Mouse (Mus musculus): Measurements from ENCODE around the gene Ttc21a.
"Not testable (repeated sequence)": the region's sequence is repeated elsewhere in the genome, so short reads cannot be mapped to it uniquely, and the experiment has no call there.

The Ttc21a gene

GRCm38 (mm10) chr9:119996080-119996479 lies 58.7 kb downstream of the Ttc21a start:
- DNase-seq (ENCODE audit: low read depth, low spot score), result no peak

- no peak for DNase-seq (ENCODE audit: low read depth, low spot score)
Measured at GRCm38 (mm10) chr9:119998776-119999175, 61.4 kb downstream of the Ttc21a start.

GRCm38 (mm10) chr9:119999636-120000035 lies 62.2 kb downstream of the Ttc21a start:
- DNase-seq (ENCODE audit: low read depth, low spot score), result peak; percentile 50

GRCm38 (mm10) chr9:120000761-120001160 lies 63.4 kb downstream of the Ttc21a start:
- DNase-seq (ENCODE audit: low read depth, low spot score), result no peak

- peak; percentile 68 for DNase-seq (ENCODE audit: low read depth, low spot score)
Measured at GRCm38 (mm10) chr9:120001945-120002725, 64.7 kb downstream of the Ttc21a start.

GRCm38 (mm10) chr9:120002893-120003292 lies 65.5 kb downstream of the Ttc21a start:
- no peak for DNase-seq (ENCODE audit: low read depth, low spot score)

- DNase-seq (ENCODE audit: low read depth, low spot score), result no peak
Measured at GRCm38 (mm10) chr9:120005936-120006335, 68.5 kb downstream of the Ttc21a start.

GRCm38 (mm10) chr9:120007833-120008232 lies 70.4 kb downstream of the Ttc21a start:
- DNase-seq (ENCODE audit: low read depth, low spot score), result no peak

GRCm38 (mm10) chr9:120009226-120009841 lies 71.9 kb downstream of the Ttc21a start:
- no peak for DNase-seq (ENCODE audit: low read depth, low spot score)

- DNase-seq (ENCODE audit: low read depth, low spot score), result no peak
Measured at GRCm38 (mm10) chr9:120009871-120010270, 72.5 kb downstream of the Ttc21a start.

GRCm38 (mm10) chr9:120010781-120011511 lies 73.5 kb downstream of the Ttc21a start:
- DNase-seq (ENCODE audit: low read depth, low spot score), result peak; percentile 98

- peak; percentile 78 for DNase-seq (ENCODE audit: low read depth, low spot score)
Measured at GRCm38 (mm10) chr9:120011533-120011932, 74.1 kb downstream of the Ttc21a start.

GRCm38 (mm10) chr9:120012161-120012560 lies 74.8 kb downstream of the Ttc21a start:
- DNase-seq (ENCODE audit: low read depth, low spot score), result not testable (repeated sequence)

GRCm38 (mm10) chr9:120012781-120013180 lies 75.4 kb downstream of the Ttc21a start:
- DNase-seq (ENCODE audit: low read depth, low spot score), result no peak

GRCm38 (mm10) chr9:120013251-120013820 lies 75.9 kb downstream of the Ttc21a start:
- no peak for DNase-seq (ENCODE audit: low read depth, low spot score)

- DNase-seq (ENCODE audit: low read depth, low spot score), result no peak
Measured at GRCm38 (mm10) chr9:120014828-120015227, 77.4 kb downstream of the Ttc21a start.

- DNase-seq (ENCODE audit: low read depth, low spot score), result no peak
Measured at GRCm38 (mm10) chr9:120016956-120017355, 79.5 kb downstream of the Ttc21a start.

Measured in skeletal muscle tissue, adult 2 months (tissue).